Mouse (Mus musculus) spleen, postnatal 14 days (tissue): ENCODE measurements around the gene Cep68.
"Not testable (repeated sequence)": the region's sequence is repeated elsewhere in the genome, so short reads cannot be mapped to it uniquely, and the experiment has no call there.

ENCODE experiments used
- DNase-seq, 2 experiments: peaks; one replicate each; pipeline ENCODE4 v3.0.0; 2021 to 2022; ENCODE audit warnings: low spot score in 2 of 2

Cep68 gene

GRCm38 (mm10) chr11:20242366-20243056 lies 6.7 kb downstream of the Cep68 start:
- DNase-seq, result no peak

GRCm38 (mm10) chr11:20241311-20241710 lies 7.9 kb downstream of the Cep68 start:
- no peak for DNase-seq

- DNase-seq, result no peak
Observed at GRCm38 (mm10) chr11:20240331-20240730, 8.9 kb downstream of the Cep68 start.

GRCm38 (mm10) chr11:20239279-20239861 lies 9.9 kb downstream of the Cep68 start:
- no peak for DNase-seq

GRCm38 (mm10) chr11:20237976-20238375 lies 11.3 kb downstream of the Cep68 start:
- DNase-seq, result no peak

GRCm38 (mm10) chr11:20237018-20237417 lies 12.2 kb downstream of the Cep68 start:
- DNase-seq, result no peak

- no peak for DNase-seq
Observed at GRCm38 (mm10) chr11:20234233-20234632, 15.0 kb downstream of the Cep68 start.

GRCm38 (mm10) chr11:20232016-20232755 lies 17.0 kb downstream of the Cep68 start:
- no peak for DNase-seq

GRCm38 (mm10) chr11:20231128-20231878 lies 17.9 kb downstream of the Cep68 start:
- no peak for DNase-seq

GRCm38 (mm10) chr11:20230286-20230685 lies 18.9 kb downstream of the Cep68 start:
- no peak for DNase-seq

- no peak for DNase-seq
Observed at GRCm38 (mm10) chr11:20229311-20229710, 19.9 kb downstream of the Cep68 start.

- no peak for DNase-seq
Observed at GRCm38 (mm10) chr11:20228666-20229065, 20.6 kb downstream of the Cep68 start.

- no peak for DNase-seq
Observed at GRCm38 (mm10) chr11:20225938-20226337, 23.3 kb downstream of the Cep68 start.

- DNase-seq, result no peak
Observed at GRCm38 (mm10) chr11:20224196-20224595, 25.0 kb downstream of the Cep68 start.

GRCm38 (mm10) chr11:20221671-20222070 lies 27.6 kb downstream of the Cep68 start:
- DNase-seq, result not testable (repeated sequence)

- DNase-seq, result no peak
Observed at GRCm38 (mm10) chr11:20217227-20217626, 32.0 kb downstream of the Cep68 start.

- DNase-seq, result no peak
Observed at GRCm38 (mm10) chr11:20216415-20216814, 32.8 kb downstream of the Cep68 start.

- DNase-seq, result peak; percentile 16 to 17
Observed at GRCm38 (mm10) chr11:20214779-20215178, 34.5 kb downstream of the Cep68 start.

- DNase-seq, result no peak
Observed at GRCm38 (mm10) chr11:20211838-20212237, 37.4 kb downstream of the Cep68 start.

- DNase-seq, result no peak
Observed at GRCm38 (mm10) chr11:20207589-20207988, 41.6 kb downstream of the Cep68 start.

GRCm38 (mm10) chr11:20206626-20207223 lies 42.5 kb downstream of the Cep68 start:
- DNase-seq, result no peak

- DNase-seq, result no peak
Observed at GRCm38 (mm10) chr11:20205538-20205937, 43.7 kb downstream of the Cep68 start.
